Mouse (Mus musculus): ENCODE results near the gene Gm28729. TPM values are rescaled to one million over a fixed set of nuclear protein-coding genes. Genes with fewer than 3 reads are reported as not detected.
A peak's percentile ranks its signal among the peaks of the same experiment; 100 is the strongest.

The Gm28729 gene
- not detected in 2 replicates for polyA plus RNA-seq (2015; fragmentation: Nextera tagmentation; extraction: Ambion mirVana)

- H3K9ac ChIP-seq (ENCODE audit: low read depth, low read length) = no peak within 1 kb of the TSS
- no peaks in the 10 kb centered on the region for H3K9me3 ChIP-seq (ENCODE audit: control insufficient read depth, low read length)
- no peaks in the 10 kb centered on the region for H3K36me3 ChIP-seq (ENCODE audit: control insufficient read depth, insufficient read depth, low read length)
- H3K4me2 ChIP-seq (ENCODE audit: low read depth, low read length) = no peak within 1 kb of the TSS
- no peak within 1 kb of the TSS for H3K4me3 ChIP-seq (ENCODE audit: low read length)
- 0 out of 2 replicates have a peak, but pooled peaks cover 2% of the 10 kb centered on the region for H3K27me3 ChIP-seq (replicated peaks; ENCODE audit: control insufficient read depth, insufficient read depth, low read length)
- 0 out of 2 replicates have a peak, but pooled peaks cover 6% of the 10 kb centered on the region for H3K4me1 ChIP-seq (ENCODE audit: control insufficient read depth, insufficient read depth, low read length)
- 51% methylated on average over 12 of the region's 12 CpGs for WGBS
- no peak within 1 kb of the TSS for H3K27ac ChIP-seq (ENCODE audit: low read length)
- peak; percentile 36; the same call in 1 of the 2 replicates for ATAC-seq
Measured at GRCm38 (mm10) chr9:96524972-96525506, at the start of gene Gm28729. Gene Gm28729, minus strand, starts transcription at chr9:96525264.

DNA sequence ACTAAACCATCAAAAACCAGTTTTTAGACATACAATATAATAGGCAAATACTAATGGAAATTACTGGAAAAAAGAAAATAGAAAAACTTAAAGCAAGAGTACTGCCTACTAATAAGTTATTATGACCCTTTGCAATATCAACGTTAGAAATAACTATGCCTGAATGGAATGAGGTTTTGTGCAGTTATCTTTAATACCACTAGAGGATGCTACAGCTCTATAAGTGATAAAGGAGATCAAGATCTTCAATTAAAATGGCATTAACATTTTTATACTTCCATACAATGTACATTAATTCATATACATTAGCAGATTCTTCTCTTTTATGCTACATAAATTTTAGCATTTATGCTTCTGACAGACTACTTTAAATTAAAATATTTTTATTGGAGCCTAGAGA, 48.2 kb upstream of the Gm28729 start:
- ATAC-seq = no peak
- Histone ChIP-seq H3K4me3 (ENCODE audit: low read length) (no peak overlapping the region), H3K9ac (ENCODE audit: low read depth, low read length) (no peak overlapping the region), H3K4me1 (ENCODE audit: control insufficient read depth, insufficient read depth, low read length) (no peaks in the 10 kb centered on the region), H3K36me3 (ENCODE audit: control insufficient read depth, insufficient read depth, low read length) (no peaks in the 10 kb centered on the region), H3K27ac (ENCODE audit: low read length) (no peak overlapping the region), H3K27me3 (replicated peaks; ENCODE audit: control insufficient read depth, insufficient read depth, low read length) (no peaks in the 10 kb centered on the region), H3K9me3 (ENCODE audit: control insufficient read depth, low read length) (no peaks in the 10 kb centered on the region), H3K4me2 (ENCODE audit: low read depth, low read length) (no peak overlapping the region)
- 7% methylated on average over 1 of the region's 1 CpGs for WGBS

- Histone ChIP-seq H3K4me3 (ENCODE audit: low read length) (no peak overlapping the region), H3K36me3 (ENCODE audit: control insufficient read depth, insufficient read depth, low read length) (no peaks in the 10 kb centered on the region), H3K4me1 (ENCODE audit: control insufficient read depth, insufficient read depth, low read length) (no peaks in the 10 kb centered on the region), H3K9me3 (ENCODE audit: control insufficient read depth, low read length) (no peaks in the 10 kb centered on the region), H3K9ac (ENCODE audit: low read depth, low read length) (no peak overlapping the region), H3K27me3 (replicated peaks; ENCODE audit: control insufficient read depth, insufficient read depth, low read length) (no peaks in the 10 kb centered on the region), H3K4me2 (ENCODE audit: low read depth, low read length) (no peak overlapping the region), H3K27ac (ENCODE audit: low read length) (no peak overlapping the region)
- 83% methylated on average over 9 of the region's 9 CpGs for WGBS
- no peak for ATAC-seq
Measured at GRCm38 (mm10) chr9:96572754-96573153, 47.7 kb upstream of the Gm28729 start.

- Histone ChIP-seq H3K9ac (ENCODE audit: low read depth, low read length) (no peak overlapping the region), H3K36me3 (ENCODE audit: control insufficient read depth, insufficient read depth, low read length) (no peaks in the 10 kb centered on the region; the same call in none of the 2 replicates), H3K9me3 (ENCODE audit: control insufficient read depth, low read length) (no peaks in the 10 kb centered on the region), H3K27ac (ENCODE audit: low read length) (no peak overlapping the region), H3K27me3 (replicated peaks; ENCODE audit: control insufficient read depth, insufficient read depth, low read length) (no peaks in the 10 kb centered on the region), H3K4me1 (ENCODE audit: control insufficient read depth, insufficient read depth, low read length) (no peaks in the 10 kb centered on the region), H3K4me2 (ENCODE audit: low read depth, low read length) (no peak overlapping the region), H3K4me3 (ENCODE audit: low read length) (no peak overlapping the region)
- WGBS = 72% methylated on average over 8 of the region's 8 CpGs
- no peak for ATAC-seq
Measured at GRCm38 (mm10) chr9:96566470-96566996, 41.5 kb upstream of the Gm28729 start.

DNA sequence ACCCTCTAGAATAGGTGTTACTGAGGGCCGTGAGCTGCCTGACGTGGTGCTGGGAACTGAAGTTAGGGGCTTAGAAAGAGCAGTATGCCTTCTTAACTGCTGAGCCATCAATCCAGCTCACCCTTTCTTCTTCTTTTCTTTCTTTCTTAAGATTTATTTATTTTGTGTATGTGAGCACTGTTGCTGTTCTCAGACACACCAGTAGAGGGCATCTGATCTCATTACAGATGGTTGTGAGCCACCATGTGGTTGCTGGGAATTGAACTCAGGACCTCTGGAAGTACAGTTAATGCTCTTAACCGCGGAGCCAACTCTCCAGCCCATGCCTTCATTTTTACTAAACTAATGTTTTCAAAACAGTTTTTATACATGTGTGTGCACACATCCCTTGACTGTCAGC, 38.4 kb upstream of the Gm28729 start:
- H3K36me3 ChIP-seq (ENCODE audit: control insufficient read depth, insufficient read depth, low read length) = no peaks in the 10 kb centered on the region; the same call in none of the 2 replicates
- 97% methylated on average over 4 of the region's 4 CpGs for WGBS
- no peaks in the 10 kb centered on the region for H3K4me1 ChIP-seq (ENCODE audit: control insufficient read depth, insufficient read depth, low read length)

GRCm38 (mm10) chr9:96559148-96559547, 34.1 kb upstream of the Gm28729 start:
- Histone ChIP-seq H3K36me3 (ENCODE audit: control insufficient read depth, insufficient read depth, low read length) (0 out of 2 replicates have a peak, but pooled peaks cover 5% of the 10 kb centered on the region), H3K4me1 (ENCODE audit: control insufficient read depth, insufficient read depth, low read length) (no peaks in the 10 kb centered on the region), H3K27ac (ENCODE audit: low read length) (no peak overlapping the region), H3K9me3 (ENCODE audit: control insufficient read depth, low read length) (no peaks in the 10 kb centered on the region), H3K27me3 (replicated peaks; ENCODE audit: control insufficient read depth, insufficient read depth, low read length) (no peaks in the 10 kb centered on the region), H3K4me2 (ENCODE audit: low read depth, low read length) (no peak overlapping the region), H3K4me3 (ENCODE audit: low read length) (no peak overlapping the region), H3K9ac (ENCODE audit: low read depth, low read length) (no peak overlapping the region)
- no peak for ATAC-seq
- 91% methylated on average over 6 of the region's 6 CpGs for WGBS

More for the DNA sequence above, 38.4 kb upstream of the Gm28729 start:
- Histone ChIP-seq H3K9me3 (ENCODE audit: control insufficient read depth, low read length) (no peaks in the 10 kb centered on the region), H3K4me3 (ENCODE audit: low read length) (no peak overlapping the region), H3K27me3 (replicated peaks; ENCODE audit: control insufficient read depth, insufficient read depth, low read length) (no peaks in the 10 kb centered on the region), H3K4me2 (ENCODE audit: low read depth, low read length) (no peak overlapping the region), H3K9ac (ENCODE audit: low read depth, low read length) (no peak overlapping the region), H3K27ac (ENCODE audit: low read length) (no peak overlapping the region)
- no peak for ATAC-seq

DNA sequence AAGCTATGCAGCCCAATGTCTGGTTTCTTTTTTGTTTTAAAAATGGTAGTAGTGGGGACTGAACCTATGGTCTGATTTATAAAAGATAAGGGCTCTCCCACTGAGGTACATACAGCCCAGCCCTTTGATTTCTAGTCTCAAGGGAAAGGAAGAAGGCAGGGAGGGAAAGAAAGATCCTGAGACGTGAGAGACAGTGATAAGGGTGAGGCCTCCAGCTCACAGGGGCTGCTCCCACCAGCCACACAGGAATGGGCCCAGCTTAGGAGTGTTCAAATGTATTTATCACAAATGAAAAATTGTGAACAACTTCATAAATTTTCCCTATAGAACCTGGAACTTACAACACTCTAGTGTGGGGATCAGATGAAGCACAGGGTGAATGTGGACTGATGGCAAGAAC, 33.5 kb upstream of the Gm28729 start:
- ATAC-seq = no peak
- no peaks in the 10 kb centered on the region for H3K4me1 ChIP-seq (ENCODE audit: control insufficient read depth, insufficient read depth, low read length)
- H3K36me3 ChIP-seq (ENCODE audit: control insufficient read depth, insufficient read depth, low read length) = 0 out of 2 replicates have a peak, but pooled peaks cover 5% of the 10 kb centered on the region
- no peak overlapping the region for H3K4me2 ChIP-seq (ENCODE audit: low read depth, low read length)
- no peak overlapping the region for H3K4me3 ChIP-seq (ENCODE audit: low read length)
- H3K27ac ChIP-seq (ENCODE audit: low read length) = no peak overlapping the region
- WGBS = 64% methylated on average over 1 of the region's 1 CpGs
- H3K9me3 ChIP-seq (ENCODE audit: control insufficient read depth, low read length) = no peaks in the 10 kb centered on the region
- H3K27me3 ChIP-seq (replicated peaks; ENCODE audit: control insufficient read depth, insufficient read depth, low read length) = no peaks in the 10 kb centered on the region
- no peak overlapping the region for H3K9ac ChIP-seq (ENCODE audit: low read depth, low read length)

DNA sequence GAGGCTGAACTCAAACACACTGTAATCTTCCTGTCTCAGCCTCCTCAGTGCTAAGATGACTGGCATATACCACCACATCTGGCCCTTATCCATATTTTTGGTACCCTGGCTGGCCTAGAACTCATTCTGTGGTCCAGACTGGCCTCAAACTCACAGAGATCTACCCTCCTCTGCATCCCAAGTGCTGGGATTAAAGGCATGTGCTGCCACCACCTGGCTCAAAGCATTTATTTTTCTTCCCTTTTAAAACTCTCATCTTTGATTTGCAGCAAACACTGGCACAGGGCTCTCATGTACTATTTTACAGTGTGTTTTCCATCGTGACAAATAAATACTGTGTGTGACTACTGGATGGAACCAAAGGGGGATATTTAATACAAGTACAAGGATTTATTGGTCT, 29.0 kb upstream of the Gm28729 start:
- H3K36me3 ChIP-seq (ENCODE audit: control insufficient read depth, insufficient read depth, low read length) = 0 out of 2 replicates have a peak, but pooled peaks cover 8% of the 10 kb centered on the region
- no peak for ATAC-seq
- no peak overlapping the region for H3K9ac ChIP-seq (ENCODE audit: low read depth, low read length)
- H3K27ac ChIP-seq (ENCODE audit: low read length) = no peak overlapping the region
- no peak overlapping the region for H3K4me3 ChIP-seq (ENCODE audit: low read length)
- H3K4me1 ChIP-seq (ENCODE audit: control insufficient read depth, insufficient read depth, low read length) = no peaks in the 10 kb centered on the region
- no peaks in the 10 kb centered on the region for H3K9me3 ChIP-seq (ENCODE audit: control insufficient read depth, low read length)
- WGBS = 86% methylated on average over 1 of the region's 1 CpGs
- no peak overlapping the region for H3K4me2 ChIP-seq (ENCODE audit: low read depth, low read length)
- no peaks in the 10 kb centered on the region for H3K27me3 ChIP-seq (replicated peaks; ENCODE audit: control insufficient read depth, insufficient read depth, low read length)

GRCm38 (mm10) chr9:96545410-96545809, 20.3 kb upstream of the Gm28729 start:
- Histone ChIP-seq H3K4me2 (ENCODE audit: low read depth, low read length) (no peak overlapping the region), H3K4me3 (ENCODE audit: low read length) (no peak overlapping the region), H3K9ac (ENCODE audit: low read depth, low read length) (no peak overlapping the region), H3K27ac (ENCODE audit: low read length) (no peak overlapping the region), H3K9me3 (ENCODE audit: control insufficient read depth, low read length) (no peaks in the 10 kb centered on the region), H3K4me1 (ENCODE audit: control insufficient read depth, insufficient read depth, low read length) (no peaks in the 10 kb centered on the region), H3K27me3 (replicated peaks; ENCODE audit: control insufficient read depth, insufficient read depth, low read length) (no peaks in the 10 kb centered on the region), H3K36me3 (ENCODE audit: control insufficient read depth, insufficient read depth, low read length) (peaks cover 8% of the 10 kb centered on the region; the same call in 1 of the 2 replicates)
- no peak for ATAC-seq
- WGBS = 93% methylated on average over 13 of the region's 13 CpGs
